Mouse (Mus musculus) thymus, postnatal 25 days (tissue): ENCODE measurements around the gene Carnmt1.

Source experiments
- DNase-seq: peaks from one replicate; pipeline ENCODE4 v3.0.0; 2022

Carnmt1 gene

GRCm38 (mm10) chr19:18670608-18671007 is at the start of gene Carnmt1:
Gene Carnmt1, plus strand, starts transcription at chr19:18670764.
- peak; percentile 99 for DNase-seq

- no peak for DNase-seq
Observed at GRCm38 (mm10) chr19:18623894-18624293, 46.7 kb upstream of the Carnmt1 start.

- no peak for DNase-seq
Observed at GRCm38 (mm10) chr19:18629589-18629988, 41.0 kb upstream of the Carnmt1 start.

GRCm38 (mm10) chr19:18630221-18631119 is 40.1 kb upstream of the Carnmt1 start:
- DNase-seq, result no peak

GRCm38 (mm10) chr19:18631161-18631643 is 39.4 kb upstream of the Carnmt1 start:
- DNase-seq, result peak; percentile 58

- peak; percentile 97 for DNase-seq
Observed at GRCm38 (mm10) chr19:18631644-18632219, 38.8 kb upstream of the Carnmt1 start, which contains the start of the genes Ostf1 and Nmrk1. Gene Ostf1, minus strand, starts transcription at chr19:18631823. Gene Nmrk1, plus strand, starts transcription at chr19:18631950.

- DNase-seq, result no peak
Observed at GRCm38 (mm10) chr19:18632231-18633185, 38.1 kb upstream of the Carnmt1 start.

GRCm38 (mm10) chr19:18637954-18638353 is 32.6 kb upstream of the Carnmt1 start:
- DNase-seq, result no peak

- peak; percentile 44 for DNase-seq
Observed at GRCm38 (mm10) chr19:18638949-18639348, 31.6 kb upstream of the Carnmt1 start.

GRCm38 (mm10) chr19:18639552-18639951 is 31.0 kb upstream of the Carnmt1 start:
- DNase-seq, result no peak

- DNase-seq, result no peak
Observed at GRCm38 (mm10) chr19:18641001-18641400, 29.6 kb upstream of the Carnmt1 start.

- DNase-seq, result no peak
Observed at GRCm38 (mm10) chr19:18643411-18643810, 27.2 kb upstream of the Carnmt1 start.

GRCm38 (mm10) chr19:18644084-18644483 is 26.5 kb upstream of the Carnmt1 start:
- DNase-seq, result no peak

GRCm38 (mm10) chr19:18646397-18646796 is 24.2 kb upstream of the Carnmt1 start:
- no peak for DNase-seq

- no peak for DNase-seq
Observed at GRCm38 (mm10) chr19:18646853-18647420, 23.6 kb upstream of the Carnmt1 start.

- no peak for DNase-seq
Observed at GRCm38 (mm10) chr19:18647775-18648557, 22.6 kb upstream of the Carnmt1 start.

- no peak for DNase-seq
Observed at GRCm38 (mm10) chr19:18648558-18648945, 22.0 kb upstream of the Carnmt1 start.

- DNase-seq, result no peak
Observed at GRCm38 (mm10) chr19:18649955-18650354, 20.6 kb upstream of the Carnmt1 start.

- DNase-seq, result no peak
Observed at GRCm38 (mm10) chr19:18650473-18650872, 20.1 kb upstream of the Carnmt1 start.

- no peak for DNase-seq
Observed at GRCm38 (mm10) chr19:18652592-18652991, 18.0 kb upstream of the Carnmt1 start.

GRCm38 (mm10) chr19:18653058-18653457 is 17.5 kb upstream of the Carnmt1 start:
- no peak for DNase-seq

- DNase-seq, result no peak
Observed at GRCm38 (mm10) chr19:18654330-18654729, 16.2 kb upstream of the Carnmt1 start.
